Mouse (Mus musculus) embryonic facial prominence, embryonic 13.5 days (tissue): ENCODE results near the gene Sass6. TPM values are rescaled to one million over a fixed set of nuclear protein-coding genes. Genes with fewer than 3 reads are reported as not detected.
"Not testable (repeated sequence)": the region's sequence is repeated elsewhere in the genome, so short reads cannot be mapped to it uniquely, and the experiment has no call there.

Experiments used
- ATAC-seq: fragments of 200-750 bp; cut with Nextera tagmentation; 2 replicates; pipeline ENCODE4 v1.8.0; 2017; ENCODE audit warnings: low read depth; ENCODE audit not compliant: insufficient number of reproducible peaks, insufficient read depth, low FRiP score, low TSS enrichment
- H3K27ac ChIP-seq: fragments of 300-500 bp; sonication (generic); 2 replicates; pipeline ENCODE4 v1.5.1; 2015; ENCODE audit warnings: moderate library complexity, mild to moderate bottlenecking, inconsistent platforms
- H3K27me3 ChIP-seq: fragments of 300-500 bp; sonication (generic); 2 replicates; pipeline ENCODE4 v1.6.1; 2015; ENCODE audit warnings: mild to moderate bottlenecking, inconsistent platforms
- H3K36me3 ChIP-seq: fragments of 300-500 bp; sonication (generic); 2 replicates; pipeline ENCODE4 v1.6.1; 2015; ENCODE audit warnings: mild to moderate bottlenecking, inconsistent platforms
- H3K4me1 ChIP-seq: fragments of 300-500 bp; sonication (generic); 2 replicates; pipeline ENCODE4 v1.6.1; 2015; ENCODE audit warnings: inconsistent platforms
- H3K4me2 ChIP-seq: fragments of 300-500 bp; sonication (generic); 2 replicates; pipeline ENCODE4 v1.6.1; 2015; ENCODE audit warnings: moderate library complexity, mild to moderate bottlenecking, inconsistent platforms
- H3K4me3 ChIP-seq: fragments of 300-500 bp; sonication (generic); 2 replicates; pipeline ENCODE4 v1.5.1; 2015; ENCODE audit warnings: mild to moderate bottlenecking, inconsistent platforms
- H3K9ac ChIP-seq: fragments of 300-500 bp; sonication (generic); 2 replicates; pipeline ENCODE4 v1.6.1; 2015; ENCODE audit warnings: mild to moderate bottlenecking, inconsistent platforms
- H3K9me3 ChIP-seq: fragments of 300-500 bp; sonication (generic); 2 replicates; pipeline ENCODE4 v1.6.1; 2016; ENCODE audit warnings: inconsistent platforms
- WGBS: fragments of 180-500 bp; shearing (Covaris S2); methylation state at CpG from one replicate; pipeline ENCODE4 v1.1.7; 2015; ENCODE audit warnings: mixed read lengths; 5-methylcytosine and 5-hydroxymethylcytosine counted together
- polyA plus RNA-seq: library from polyadenylated mRNA; unstranded; fragments of >200 nt; fragmentation: Nextera tagmentation; extraction: Ambion mirVana; gene quantifications from 2 replicates; pipeline ENCODE4 v1.2.1, GENCODE M21; 2015

Sass6 gene
- 26.3 and 27.8 TPM in 2 replicates for polyA plus RNA-seq

DNA sequence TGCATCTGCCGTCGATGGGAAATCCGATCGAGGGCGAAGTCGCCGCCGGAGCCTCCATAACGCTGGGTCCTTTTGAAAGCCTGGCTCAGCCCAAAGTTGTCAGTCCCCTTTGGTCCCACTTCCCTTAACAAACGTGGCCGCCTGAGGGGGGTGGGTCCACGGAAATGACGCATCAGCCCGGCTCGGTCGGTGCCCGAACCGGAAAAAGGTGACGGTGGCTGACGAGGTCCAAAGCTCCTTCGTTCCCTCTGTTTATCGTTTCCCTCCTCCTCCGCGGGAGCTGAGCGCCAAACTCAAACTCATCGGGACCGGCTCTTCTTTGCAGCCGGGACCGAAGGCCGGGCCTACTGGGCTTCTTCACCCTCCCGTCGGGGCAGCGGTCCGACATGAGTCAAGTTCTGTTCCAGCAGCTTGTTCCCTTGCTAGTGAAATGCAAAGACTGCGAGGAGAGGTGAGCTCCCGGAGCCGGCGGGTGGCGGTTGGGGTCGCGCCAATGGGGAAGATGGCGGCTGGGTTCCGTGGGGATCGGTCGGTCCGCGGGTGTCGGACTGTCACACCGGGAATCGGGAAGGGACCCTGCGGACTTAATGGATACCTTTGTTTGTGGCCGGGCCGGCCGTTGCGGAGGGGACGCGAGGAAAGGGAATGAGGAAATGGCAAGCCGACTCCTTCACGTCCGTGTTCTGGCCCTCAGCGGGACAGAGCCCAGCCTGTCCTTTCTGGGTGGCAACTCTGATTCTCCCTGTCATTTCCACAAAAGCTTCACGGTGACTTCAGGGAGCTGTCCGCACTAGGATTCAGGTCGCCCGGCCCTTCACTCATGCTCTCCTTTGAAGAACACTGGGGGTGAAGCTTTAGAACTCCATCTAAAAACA is at the start of gene Sass6:
Gene Sass6 (plus strand): TSS at position 255 of the 875 bp plus-strand sequence.
- Histone ChIP-seq H3K36me3 (peaks cover 18% of the 10 kb centered on the region), H3K9me3 (no peaks in the 10 kb centered on the region), H3K27me3 (no peaks in the 10 kb centered on the region), H3K4me1 (0 out of 2 replicates have a peak, but pooled peaks cover 3% of the 10 kb centered on the region), H3K4me2 (peak within 1 kb of the TSS; percentile 74), H3K27ac (peak within 1 kb of the TSS; percentile 90), H3K4me3 (peak within 1 kb of the TSS; percentile 88), H3K9ac (peak within 1 kb of the TSS; percentile 85)
- under 1% methylated on average over 65 of the region's 65 CpGs for WGBS
- ATAC-seq, result peak; percentile 95

DNA sequence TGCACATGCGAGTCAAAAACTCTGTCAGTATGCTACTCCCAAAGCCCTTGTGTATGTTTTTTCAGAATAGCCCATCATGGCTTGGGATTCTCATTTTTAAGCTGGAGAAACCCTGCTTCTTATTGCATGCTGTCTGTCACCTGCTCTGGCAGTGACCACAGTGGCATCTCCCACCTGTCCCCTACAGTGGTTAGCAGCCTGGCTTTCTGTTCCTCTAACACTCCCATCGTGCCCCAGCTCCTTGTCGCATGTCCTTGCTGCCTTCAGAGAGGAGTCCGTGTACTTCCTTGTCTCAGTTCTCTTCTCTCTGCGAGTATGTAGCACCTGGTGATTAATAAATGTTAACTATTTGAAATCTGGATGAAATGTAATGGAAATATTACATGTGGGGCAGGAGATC is 47.4 kb upstream of the Sass6 start:
- peaks cover 56% of the 10 kb centered on the region for H3K36me3 ChIP-seq
- WGBS, result 89% methylated on average over 5 of the region's 5 CpGs
- no peak overlapping the region for H3K4me2 ChIP-seq
- no peaks in the 10 kb centered on the region for H3K4me1 ChIP-seq
- H3K27me3 ChIP-seq, result no peaks in the 10 kb centered on the region
- no peak overlapping the region for H3K4me3 ChIP-seq
- no peak for ATAC-seq
- no peaks in the 10 kb centered on the region for H3K9me3 ChIP-seq
- no peak overlapping the region for H3K27ac ChIP-seq
- no peak overlapping the region for H3K9ac ChIP-seq

DNA sequence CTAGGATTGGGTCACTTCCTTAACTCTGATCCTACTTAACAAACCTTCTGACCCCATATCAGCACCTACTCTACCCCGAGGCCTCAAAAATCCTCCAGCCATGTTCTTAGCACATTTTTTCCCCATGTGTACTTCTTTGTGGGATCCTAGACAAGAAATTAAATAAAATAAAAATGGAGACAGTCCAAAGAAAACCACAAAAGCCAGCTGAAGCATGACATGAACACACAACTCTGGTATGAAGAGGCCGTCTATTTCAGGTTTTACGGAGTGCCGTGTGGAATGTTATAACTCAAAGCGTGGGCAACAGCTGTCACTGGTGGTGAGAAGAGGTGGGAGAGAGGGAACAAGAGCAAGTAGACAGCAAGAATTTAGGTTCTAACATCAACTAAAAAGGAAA is 43.4 kb upstream of the Sass6 start:
- Histone ChIP-seq H3K27me3 (no peaks in the 10 kb centered on the region), H3K4me3 (no peak overlapping the region), H3K27ac (no peak overlapping the region), H3K4me1 (no peaks in the 10 kb centered on the region), H3K9ac (no peak overlapping the region), H3K4me2 (no peak overlapping the region), H3K9me3 (no peaks in the 10 kb centered on the region), H3K36me3 (peaks cover 28% of the 10 kb centered on the region)
- no peak for ATAC-seq
- 85% methylated on average over 5 of the region's 5 CpGs for WGBS

DNA sequence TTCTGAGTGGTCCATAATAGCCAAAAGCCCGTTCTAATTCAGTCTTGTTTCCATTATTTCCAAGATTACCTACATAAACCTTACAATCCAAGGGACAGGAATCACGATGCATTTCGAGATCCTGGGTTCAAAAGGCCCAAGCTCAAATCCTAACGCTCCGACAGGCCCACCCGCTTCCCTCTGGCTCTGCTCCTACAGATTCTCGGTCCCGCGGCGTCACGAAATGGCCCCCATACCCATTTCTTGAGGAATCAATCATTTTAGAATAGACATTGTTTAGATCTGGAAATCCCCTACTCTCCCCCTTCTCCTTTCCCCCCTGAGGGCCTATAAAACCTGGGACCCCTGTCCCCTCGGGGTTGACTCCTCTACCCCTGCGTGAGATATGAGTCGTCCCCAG is 33.5 kb upstream of the Sass6 start:
- 97% methylated on average over 14 of the region's 14 CpGs for WGBS

DNA sequence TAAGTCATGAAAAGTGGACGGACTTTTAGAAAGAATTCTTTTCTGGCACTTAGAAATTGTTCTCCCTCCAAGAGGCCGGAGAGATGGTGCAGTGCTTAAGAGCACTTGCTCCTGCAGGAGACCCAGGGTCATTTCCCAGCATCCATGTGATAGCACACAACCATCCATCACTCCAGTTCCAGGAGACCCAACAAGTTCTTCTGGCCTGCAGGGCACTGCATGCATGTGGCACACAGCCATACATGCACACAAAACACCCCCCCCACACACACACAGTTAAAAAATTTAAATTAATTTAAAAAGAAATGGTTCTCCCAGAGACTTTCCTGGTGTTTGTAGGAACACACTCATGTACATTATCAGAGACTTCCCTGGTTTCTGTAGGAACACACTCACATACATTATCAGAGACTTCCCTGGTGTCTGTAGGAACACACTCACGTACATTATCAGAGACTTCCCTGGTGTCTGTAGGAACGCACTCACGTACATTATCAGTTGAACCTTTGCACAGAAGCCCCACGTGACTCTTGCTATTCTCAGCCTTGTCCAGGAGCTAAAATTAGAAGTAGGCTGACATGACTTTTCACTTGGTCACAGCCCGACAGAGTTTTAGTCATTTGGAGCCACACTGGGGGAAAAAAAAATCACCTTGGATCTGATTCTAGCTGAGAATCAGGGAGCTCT is 32.2 kb upstream of the Sass6 start, which contains the start of gene Lrrc39:
Gene Lrrc39 (plus strand): TSS at position 566 of the 687 bp plus-strand sequence.
- 79% methylated on average over 7 of the region's 7 CpGs for WGBS
- no peaks in the 10 kb centered on the region for H3K27me3 ChIP-seq
- H3K4me2 ChIP-seq, result no peak within 1 kb of the TSS
- ATAC-seq, result no peak
- H3K9me3 ChIP-seq, result no peaks in the 10 kb centered on the region
- no peak within 1 kb of the TSS for H3K27ac ChIP-seq
- H3K4me3 ChIP-seq, result no peak within 1 kb of the TSS
- H3K36me3 ChIP-seq, result no peaks in the 10 kb centered on the region
- H3K9ac ChIP-seq, result no peak within 1 kb of the TSS
- H3K4me1 ChIP-seq, result no peaks in the 10 kb centered on the region

More for the DNA sequence above, 33.5 kb upstream of the Sass6 start:
- H3K36me3 ChIP-seq, H3K27ac ChIP-seq, H3K9ac ChIP-seq, H3K4me1 ChIP-seq, H3K27me3 ChIP-seq, H3K9me3 ChIP-seq, H3K4me2 ChIP-seq, H3K4me3 ChIP-seq, ATAC-seq: not testable (repeated sequence)

DNA sequence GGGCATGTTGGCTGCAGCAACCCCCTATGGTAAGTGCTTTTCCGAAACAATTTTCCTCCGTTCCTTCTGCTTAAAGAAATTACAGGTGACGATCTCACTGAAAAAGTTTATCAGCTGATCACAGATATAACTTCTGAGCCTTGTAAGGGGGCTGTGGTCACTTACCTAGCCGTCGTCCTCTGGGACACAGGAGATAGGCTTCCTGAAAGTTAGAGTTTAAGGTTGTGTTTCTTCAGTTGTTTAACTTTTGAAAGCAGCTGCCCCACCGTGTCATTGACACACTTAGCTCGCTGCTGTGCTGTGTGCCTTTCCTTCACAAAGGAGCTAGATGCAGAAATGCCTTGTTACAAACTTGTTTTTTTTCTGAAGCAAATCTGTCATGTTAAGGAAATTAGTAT is 31.7 kb upstream of the Sass6 start:
- Histone ChIP-seq H3K9ac (no peak overlapping the region), H3K4me1 (no peaks in the 10 kb centered on the region), H3K4me3 (no peak overlapping the region), H3K4me2 (no peak overlapping the region), H3K27ac (no peak overlapping the region), H3K36me3 (no peaks in the 10 kb centered on the region), H3K9me3 (no peaks in the 10 kb centered on the region), H3K27me3 (no peaks in the 10 kb centered on the region)
- no peak for ATAC-seq
- WGBS, result 81% methylated on average over 7 of the region's 7 CpGs

DNA sequence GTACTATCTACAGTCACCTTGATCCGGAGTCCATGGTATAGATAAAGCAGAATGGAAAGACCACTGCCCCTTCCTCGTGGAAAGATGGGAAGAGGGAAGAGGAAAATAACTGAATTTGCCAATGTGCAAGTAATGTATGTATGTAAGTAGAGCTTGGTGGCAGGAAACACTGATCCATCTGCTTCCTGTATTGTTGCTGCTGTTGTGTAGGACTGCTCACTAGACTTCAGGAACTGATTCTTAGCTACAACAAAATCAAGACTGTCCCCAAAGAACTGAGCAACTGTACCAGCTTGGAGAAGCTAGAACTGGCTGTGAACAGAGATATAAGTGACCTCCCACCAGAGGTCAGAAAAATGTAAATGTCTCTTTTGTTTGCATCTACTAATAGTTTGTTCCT is 24.2 kb upstream of the Sass6 start:
- no peak overlapping the region for H3K27ac ChIP-seq
- no peak overlapping the region for H3K4me3 ChIP-seq
- H3K9ac ChIP-seq, result no peak overlapping the region
- ATAC-seq, result no peak
- H3K9me3 ChIP-seq, result no peaks in the 10 kb centered on the region
- no peaks in the 10 kb centered on the region for H3K4me1 ChIP-seq
- H3K27me3 ChIP-seq, result no peaks in the 10 kb centered on the region
- H3K4me2 ChIP-seq, result no peak overlapping the region
- 77% methylated on average over 2 of the region's 2 CpGs for WGBS
- no peaks in the 10 kb centered on the region for H3K36me3 ChIP-seq

DNA sequence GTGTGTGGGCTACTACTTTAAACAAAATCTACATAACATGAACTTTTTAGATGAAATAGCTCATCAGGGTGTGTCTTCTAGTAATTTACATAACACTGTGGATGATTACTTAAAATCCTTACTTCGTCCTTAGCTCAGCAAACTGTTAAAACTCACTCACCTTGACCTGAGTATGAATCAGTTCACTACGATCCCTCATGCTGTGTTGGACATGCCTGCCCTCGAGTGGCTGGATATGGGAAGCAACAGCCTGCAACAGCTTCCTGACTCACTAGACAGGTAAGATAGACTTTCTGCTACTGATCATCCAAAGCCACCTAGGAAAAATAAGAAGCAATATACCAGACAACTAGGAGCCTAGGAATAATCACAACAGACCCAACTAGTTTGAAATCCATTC is 17.5 kb upstream of the Sass6 start:
- no peak overlapping the region for H3K27ac ChIP-seq
- no peaks in the 10 kb centered on the region for H3K4me1 ChIP-seq
- H3K4me2 ChIP-seq, result no peak overlapping the region
- no peaks in the 10 kb centered on the region for H3K9me3 ChIP-seq
- H3K9ac ChIP-seq, result no peak overlapping the region
- no peak for ATAC-seq
- H3K27me3 ChIP-seq, result no peaks in the 10 kb centered on the region
- WGBS, result 64% methylated on average over 3 of the region's 3 CpGs
- peaks cover 20% of the 10 kb centered on the region for H3K36me3 ChIP-seq
- H3K4me3 ChIP-seq, result no peak overlapping the region

DNA sequence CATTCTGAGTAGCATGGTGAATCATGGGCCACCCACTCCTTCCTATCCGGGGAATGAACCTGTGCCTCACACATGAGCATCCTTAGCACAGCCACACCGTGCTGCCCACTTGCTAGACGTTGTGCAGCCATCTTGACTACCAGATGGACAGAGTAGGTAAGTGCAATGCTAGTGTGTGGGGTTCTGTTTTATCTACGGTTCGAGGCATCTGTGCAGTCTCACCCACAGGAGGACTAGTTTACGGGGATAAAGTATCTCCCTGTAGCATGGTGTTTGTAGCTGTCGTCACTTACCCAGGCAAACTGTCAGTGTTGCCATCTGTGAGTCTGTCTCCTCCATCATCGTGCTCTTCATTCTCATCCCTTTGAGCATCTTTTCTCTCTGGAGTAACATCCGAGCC is 12.6 kb upstream of the Sass6 start:
- Histone ChIP-seq H3K4me3 (no peak overlapping the region), H3K9me3 (no peaks in the 10 kb centered on the region), H3K27ac (no peak overlapping the region), H3K27me3 (no peaks in the 10 kb centered on the region), H3K9ac (no peak overlapping the region), H3K4me2 (no peak overlapping the region), H3K4me1 (no peaks in the 10 kb centered on the region), H3K36me3 (peaks cover 61% of the 10 kb centered on the region)
- WGBS, result 98% methylated on average over 9 of the region's 9 CpGs
- ATAC-seq, result no peak

DNA sequence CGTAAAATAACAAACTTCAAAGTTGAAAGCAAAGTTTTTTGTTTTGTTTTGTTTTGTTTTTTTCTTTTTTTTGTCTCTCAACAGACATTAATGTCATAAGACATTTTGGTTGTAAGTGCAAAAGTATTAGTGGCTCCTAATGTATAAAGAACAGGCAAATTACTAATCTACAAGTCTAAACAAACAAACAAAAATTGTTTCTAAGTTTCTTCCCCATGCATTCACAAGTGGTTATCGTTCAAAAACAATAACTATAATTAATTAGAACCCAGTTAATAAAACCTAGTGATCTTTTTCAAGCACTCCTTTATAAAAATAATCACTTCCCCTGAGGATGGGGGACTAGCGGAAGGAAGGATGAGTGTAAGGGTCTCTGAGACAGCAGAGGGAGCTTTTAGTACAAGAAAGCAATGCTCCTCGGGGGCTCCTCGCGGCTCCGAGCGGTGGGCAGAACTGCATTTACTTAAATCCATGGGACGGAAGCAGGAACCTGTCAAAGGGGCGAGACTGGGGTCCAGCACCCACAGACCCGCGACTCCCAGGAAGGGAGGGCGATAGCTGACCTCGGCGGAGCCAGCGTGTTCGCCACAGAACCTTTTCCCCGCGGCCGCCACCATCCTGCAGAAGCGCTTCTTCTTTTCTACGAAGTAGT is 580 bp upstream of the Sass6 start:
- Histone ChIP-seq H3K4me1 (0 out of 2 replicates have a peak, but pooled peaks cover 3% of the 10 kb centered on the region), H3K4me2 (peak overlapping the region; percentile 53), H3K27me3 (no peaks in the 10 kb centered on the region), H3K9ac (peak overlapping the region; percentile 85), H3K36me3 (peaks cover 26% of the 10 kb centered on the region), H3K9me3 (no peaks in the 10 kb centered on the region), H3K27ac (peak overlapping the region; percentile 90), H3K4me3 (peak overlapping the region; percentile 88)
- peak; percentile 66 for ATAC-seq
- WGBS, result 2% methylated on average over 22 of the region's 22 CpGs

DNA sequence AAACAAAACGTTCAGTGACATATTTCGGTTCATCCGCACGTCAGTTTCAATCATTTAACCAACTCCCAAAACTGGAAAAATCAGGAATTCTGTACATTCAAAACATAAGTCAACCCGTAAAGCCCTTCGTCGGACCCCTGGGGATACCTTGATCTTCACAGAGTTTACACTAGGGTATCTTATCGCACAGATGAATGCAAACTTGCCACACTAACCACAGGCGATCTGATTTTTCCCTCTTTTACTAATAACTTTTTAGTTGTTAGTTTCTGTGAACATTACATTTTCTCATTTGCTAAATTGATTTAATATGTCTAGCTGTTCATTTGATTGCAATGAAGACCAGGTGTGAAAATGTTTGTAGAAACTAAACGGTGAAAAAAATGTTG is 815 bp downstream of the Sass6 start:
- H3K4me1 ChIP-seq, result 0 out of 2 replicates have a peak, but pooled peaks cover 3% of the 10 kb centered on the region
- peak overlapping the region; percentile 74 for H3K4me2 ChIP-seq
- WGBS, result 8% methylated on average over 10 of the region's 10 CpGs
- H3K27me3 ChIP-seq, result no peaks in the 10 kb centered on the region
- no peak overlapping the region for H3K27ac ChIP-seq
- ATAC-seq, result no peak
- H3K9ac ChIP-seq, result peak overlapping the region; percentile 85
- H3K9me3 ChIP-seq, result no peaks in the 10 kb centered on the region
- H3K4me3 ChIP-seq, result peak overlapping the region; percentile 88
- H3K36me3 ChIP-seq, result peaks cover 13% of the 10 kb centered on the region
